ENCODE assay signal across 9 mouse cellular contexts in the genomic region with DNA sequence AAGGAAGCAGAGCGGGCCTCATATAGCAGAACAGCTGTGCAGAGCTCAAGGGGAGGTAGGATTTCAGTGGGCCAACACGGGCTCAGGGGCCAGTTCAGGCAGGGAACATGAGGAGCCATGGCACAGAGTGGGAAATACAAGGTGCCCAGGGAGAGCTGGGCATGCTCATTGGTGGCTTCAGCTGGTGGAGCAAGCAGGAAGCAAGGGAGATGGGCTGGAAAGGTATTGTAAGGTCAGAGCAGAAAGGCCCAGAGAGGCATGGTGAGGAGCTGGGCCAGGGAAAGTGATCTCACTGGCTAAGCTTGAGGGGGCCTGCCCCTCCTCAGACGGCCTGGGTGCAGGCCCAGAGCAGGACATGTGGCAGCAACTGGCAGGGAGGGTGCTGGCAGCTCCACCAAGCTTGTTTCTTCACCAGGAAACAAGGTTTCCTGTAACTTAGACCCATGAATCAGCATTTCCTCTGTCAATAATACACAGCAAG.
DNase-seq lines count a peak whose midpoint lies in the region; ATAC-seq lines count a peak whose summit lies in the region.
"Had no signal": no experiment of that assay in that cellular context is flagged by ENCODE, and none has a peak within 500 bp of the region (broad histone marks: within the 10 kb centered on the region; RNA-seq: fewer than 3 reads in every experiment).

No protein-coding gene starts in this region.

- H3K4me3 ChIP-seq in embryonic facial prominence, embryonic 15.5 days (replicated peaks) = no peak overlapping the region
- H3K4me3 ChIP-seq in limb, embryonic 15.5 days = no peak overlapping the region
- no peak overlapping the region for H3K4me3 ChIP-seq in hindbrain, embryonic 16.5 days (ENCODE audit: low read length)

- no peaks in the 10 kb centered on the region for H3K9me3 ChIP-seq in embryonic facial prominence, embryonic 15.5 days (replicated peaks)
- H3K9me3 ChIP-seq in limb, embryonic 15.5 days = no peaks in the 10 kb centered on the region
- no peaks in the 10 kb centered on the region for H3K9me3 ChIP-seq in hindbrain, embryonic 16.5 days (ENCODE audit: control insufficient read depth, low read length)

- peak; percentile 23 for DNase-seq in layer of hippocampus, adult 11-12 months (ENCODE audit: low spot score)
- no peak for DNase-seq in layer of hippocampus, postnatal 25 days (ENCODE audit: extremely low spot score in 1 of 2, low spot score in 1 of 2)
- DNase-seq in heart, postnatal 4 days = peak; percentile 55
- DNase-seq in skeletal muscle tissue, adult 2 months (ENCODE audit: low read depth, low spot score) = peak; percentile 98
- no peak for DNase-seq in frontal cortex, postnatal 14 days (ENCODE audit: low spot score in 2 of 2)

- no peaks in the 10 kb centered on the region for H3K36me3 ChIP-seq in embryonic facial prominence, embryonic 15.5 days
- no peaks in the 10 kb centered on the region for H3K36me3 ChIP-seq in limb, embryonic 15.5 days
- no peaks in the 10 kb centered on the region for H3K36me3 ChIP-seq in hindbrain, embryonic 16.5 days (ENCODE audit: control insufficient read depth, insufficient read depth, low read length)
- H3K36me3 ChIP-seq: G1E had no signal

- no peak; the same call in 1 of the 2 replicates for ATAC-seq in embryonic facial prominence, embryonic 15.5 days (ENCODE audit: insufficient number of reproducible peaks, low FRiP score, low TSS enrichment, low read depth)
- peak; percentile 65; the same call in 1 of the 2 replicates for ATAC-seq in limb, embryonic 15.5 days (ENCODE audit: insufficient number of reproducible peaks, low FRiP score, low TSS enrichment, low read depth)
- no peak for ATAC-seq in hindbrain, embryonic 16.5 days

- H3K27me3 ChIP-seq in embryonic facial prominence, embryonic 15.5 days = no peaks in the 10 kb centered on the region
- H3K27me3 ChIP-seq in limb, embryonic 15.5 days = no peaks in the 10 kb centered on the region
- no peaks in the 10 kb centered on the region for H3K27me3 ChIP-seq in hindbrain, embryonic 16.5 days (replicated peaks; ENCODE audit: control insufficient read depth, insufficient read depth, low read length)

- no peak overlapping the region for H3K9ac ChIP-seq in embryonic facial prominence, embryonic 15.5 days
- H3K9ac ChIP-seq in limb, embryonic 15.5 days = no peak overlapping the region
- H3K9ac ChIP-seq in hindbrain, embryonic 16.5 days (ENCODE audit: low read depth, low read length) = no peak overlapping the region

- H3K4me2 ChIP-seq in embryonic facial prominence, embryonic 15.5 days (replicated peaks) = no peak overlapping the region
- no peak overlapping the region for H3K4me2 ChIP-seq in limb, embryonic 15.5 days
- no peak overlapping the region for H3K4me2 ChIP-seq in hindbrain, embryonic 16.5 days (ENCODE audit: low read length)

- WGBS in embryonic facial prominence, embryonic 15.5 days = 53% methylated on average over 3 of the region's 3 CpGs
- 33% methylated on average over 3 of the region's 3 CpGs for WGBS in limb, embryonic 15.5 days
- WGBS in hindbrain, embryonic 16.5 days = 81% methylated on average over 3 of the region's 3 CpGs

- H3K27ac ChIP-seq in embryonic facial prominence, embryonic 15.5 days (replicated peaks) = peak overlapping the region; percentile 28; the same call in 1 of the 2 replicates
- H3K27ac ChIP-seq in limb, embryonic 15.5 days = peak overlapping the region; percentile 14; the same call in 1 of the 2 replicates
- H3K27ac ChIP-seq in hindbrain, embryonic 16.5 days (ENCODE audit: low read depth, low read length) = no peak overlapping the region

- H3K4me1 ChIP-seq in embryonic facial prominence, embryonic 15.5 days = peaks cover 9% of the 10 kb centered on the region
- peaks cover 18% of the 10 kb centered on the region for H3K4me1 ChIP-seq in limb, embryonic 15.5 days
- H3K4me1 ChIP-seq in hindbrain, embryonic 16.5 days (ENCODE audit: control insufficient read depth, insufficient read depth, low read depth, low read length) = no peaks in the 10 kb centered on the region

Comparison
In these comparisons a context has a peak if more than half of its experiments do, and no peak if none do; other contexts are left out.
1. DNase-seq: peak in layer of hippocampus, adult 11-12 months (single experiment), heart, postnatal 4 days (single experiment) and skeletal muscle tissue, adult 2 months (single experiment); none in layer of hippocampus, postnatal 25 days (0 of 2) and frontal cortex, postnatal 14 days (0 of 2).